Mouse (Mus musculus) C2C12 (cell line): ENCODE measurements around the gene Fam19a5.

Experiments used
- CEBPB ChIP-seq: IDR thresholded peaks from one replicate; pipeline ENCODE4 v1.6.1; 2011; ENCODE audit warnings: low read depth, mild to moderate bottlenecking, control low read depth, moderate library complexity
- CTCF ChIP-seq: IDR thresholded peaks from one replicate; pipeline ENCODE4 v1.5.1; 2011; ENCODE audit not compliant: control insufficient read depth, insufficient read depth, insufficient read length
- MAX ChIP-seq: IDR thresholded peaks from one replicate; pipeline ENCODE4 v1.6.1; 2011; ENCODE audit warnings: mild to moderate bottlenecking, control low read depth
- MYOD1 ChIP-seq: IDR thresholded peaks from one replicate; pipeline ENCODE4 v1.6.1; 2011; ENCODE audit warnings: low read depth; ENCODE audit not compliant: control insufficient read depth, insufficient read length
- MYOG ChIP-seq: IDR thresholded peaks from one replicate; pipeline ENCODE4 v1.6.1; 2011; ENCODE audit not compliant: control insufficient read depth, insufficient read length; ENCODE audit errors: extremely low read depth
- USF1 ChIP-seq: IDR thresholded peaks from one replicate; pipeline ENCODE4 v1.6.1; 2011; ENCODE audit warnings: low read depth, mild to moderate bottlenecking, control low read depth, moderate library complexity

GRCm38 (mm10) chr15:87702821-87703220, 158.7 kb downstream of the Fam19a5 start:
- TF ChIP-seq USF1: no peak
- no peak for TF ChIP-seq CTCF
- no peak for TF ChIP-seq MAX
- TF ChIP-seq MYOG: no peak
- no peak for TF ChIP-seq MYOD1
- no peak for TF ChIP-seq CEBPB
